Mouse (Mus musculus): ENCODE measurements around the gene Lmo3.

- TF ChIP-seq CTCF (IDR thresholded peaks at IDR 0.05; ENCODE audit: low read depth, low read length) = no peak
- TF ChIP-seq POLR2A (IDR thresholded peaks at IDR 0.05; ENCODE audit: insufficient read depth, low read length) = no peak
Observed at GRCm38 (mm10) chr6:138420536-138420891, 161.3 kb downstream of the Lmo3 start.
